Mouse (Mus musculus) induced T-regulatory cell, adult 2 months (primary cell): ENCODE measurements at regions not wholly inside any gene's neighbourhood (a gene's known extent, or its start where the extent isn't known, plus 50 kb on each side); places are given as distances from the start of the nearest gene placed in this dataset.
A peak's percentile ranks its signal among the peaks of the same experiment; 100 is the strongest.
"Not testable (repeated sequence)": the region's sequence is repeated elsewhere in the genome, so short reads cannot be mapped to it uniquely, and the experiment has no call there.

Experiments used
- DNase-seq: peaks from one replicate; pipeline ENCODE4 v3.0.0-alpha.2; 2012; ENCODE audit warnings: low read depth

- no peak for DNase-seq
These were observed 472.3 kb upstream of the Dpp10 start for GRCm38 (mm10) chr1:124517543-124518171.

DNA sequence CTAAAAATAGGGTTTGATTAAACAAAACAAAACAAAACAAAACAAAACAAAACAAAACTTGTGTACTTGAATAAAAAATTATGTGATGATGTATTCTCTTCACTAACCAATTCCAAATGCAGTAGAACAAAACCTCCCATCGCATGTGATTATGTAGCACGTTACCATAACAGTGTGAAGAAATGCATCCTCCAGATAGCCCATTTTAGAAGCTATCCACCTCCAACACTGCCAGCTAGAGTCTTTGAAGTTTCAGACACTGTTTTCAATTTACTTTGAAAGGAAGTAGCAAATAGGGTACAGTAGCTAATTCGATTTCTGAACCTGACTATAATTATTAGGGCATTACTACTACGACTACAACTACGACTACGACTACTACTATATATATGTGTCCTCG is 465.1 kb upstream of the Dpp10 start:
- no peak for DNase-seq

DNA sequence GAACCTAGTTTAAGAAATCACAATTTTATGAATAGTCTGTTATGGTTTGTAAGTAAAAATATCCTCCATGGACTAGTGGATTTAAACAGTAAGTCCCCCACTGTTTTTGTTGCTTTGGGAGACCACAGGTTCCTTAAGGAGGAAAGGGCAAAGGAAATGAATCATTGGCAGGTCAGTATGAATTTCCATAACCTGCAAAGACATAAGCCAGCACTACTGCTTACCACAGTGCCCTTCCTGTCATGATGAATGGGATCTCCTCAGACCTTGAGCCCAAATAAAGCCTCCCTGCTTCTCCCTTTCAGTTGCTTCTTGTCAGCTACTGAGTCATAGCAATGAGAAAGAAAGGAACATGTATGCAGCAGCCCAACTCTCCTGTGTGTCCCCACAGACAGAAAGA is 443.1 kb upstream of the Dpp10 start:
- no peak for DNase-seq

DNA sequence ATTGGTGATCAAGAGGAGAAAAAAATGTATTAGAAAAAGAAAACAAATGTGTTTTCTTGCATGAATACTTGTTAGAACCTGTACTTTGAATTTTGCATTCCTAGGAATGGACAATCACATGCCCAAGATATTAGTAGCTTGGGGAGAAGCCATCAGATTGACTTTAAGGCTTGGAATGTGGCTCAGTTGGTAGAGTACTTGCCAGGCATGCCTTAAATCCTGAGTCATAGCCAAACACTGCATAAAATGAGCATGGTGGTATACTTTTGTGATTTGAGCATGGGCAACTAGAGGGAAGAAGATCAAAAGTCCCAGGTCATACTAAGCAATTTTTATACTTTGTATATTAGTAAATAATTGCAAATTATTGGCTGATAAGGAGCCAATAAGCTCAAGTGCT is 442.6 kb upstream of the Dpp10 start:
- no peak for DNase-seq

- DNase-seq = peak; percentile 1
These were observed 404.8 kb upstream of the Dpp10 start for GRCm38 (mm10) chr1:124450128-124450527.

DNA sequence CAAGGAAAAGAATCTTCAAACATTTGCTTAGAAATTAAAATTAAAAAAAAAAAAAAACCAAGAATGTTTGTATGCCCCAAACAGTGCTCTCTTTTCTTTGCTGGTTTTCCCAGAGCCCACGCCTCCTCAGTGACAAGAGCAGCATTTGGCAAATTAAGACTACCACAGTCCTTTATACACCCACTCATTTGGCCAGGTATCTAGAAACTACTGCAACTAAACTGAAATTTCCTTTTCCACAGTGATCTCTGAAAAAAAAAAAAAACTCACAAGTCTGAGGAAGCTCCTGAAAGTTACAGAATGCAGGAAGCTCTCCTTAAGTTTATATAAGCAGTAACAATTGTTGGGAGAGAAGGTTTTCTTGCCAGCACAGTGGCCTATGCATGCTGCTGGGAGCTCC is 394.2 kb upstream of the Dpp10 start:
- DNase-seq = no peak

DNA sequence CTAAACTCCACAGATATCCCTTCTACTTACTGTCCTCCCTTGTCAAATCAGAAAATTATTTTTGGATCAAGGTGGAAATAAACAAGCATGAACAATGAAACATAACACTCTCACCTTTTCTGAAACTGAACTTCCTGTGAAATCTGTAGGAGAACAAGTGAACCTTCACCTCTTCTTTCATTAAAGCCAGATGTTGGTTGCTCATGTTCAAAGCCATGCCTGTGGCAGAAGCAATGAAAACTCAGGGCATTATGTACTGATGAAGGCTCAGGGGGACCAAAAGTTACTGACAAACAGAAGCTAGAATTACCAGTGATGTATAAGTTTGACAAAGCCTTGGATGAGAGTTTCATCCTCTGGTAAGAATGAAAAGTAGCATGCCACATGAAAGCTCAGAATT is 390.5 kb upstream of the Dpp10 start:
- no peak for DNase-seq

- DNase-seq = no peak
These were observed 384.2 kb upstream of the Dpp10 start for GRCm38 (mm10) chr1:124429583-124429982.

DNA sequence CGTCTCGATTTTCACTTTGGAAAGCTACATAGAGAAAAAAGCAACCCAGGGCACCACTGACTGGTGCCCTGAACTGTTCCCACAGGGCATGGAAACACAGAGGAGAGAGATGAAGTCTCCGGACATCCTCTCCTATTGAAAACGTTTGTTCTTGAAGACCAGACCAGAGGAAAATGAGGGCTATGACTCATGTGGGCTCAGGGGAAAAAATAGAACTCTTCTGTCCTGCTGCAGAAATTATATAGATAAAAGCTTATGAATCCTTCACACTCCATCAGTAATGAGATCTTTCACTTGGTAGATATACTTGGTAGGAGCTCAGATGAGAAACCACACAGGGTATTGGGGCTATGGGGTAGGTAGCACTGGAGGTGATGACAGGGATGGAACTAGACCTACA is 371.4 kb upstream of the Dpp10 start:
- DNase-seq = no peak

DNA sequence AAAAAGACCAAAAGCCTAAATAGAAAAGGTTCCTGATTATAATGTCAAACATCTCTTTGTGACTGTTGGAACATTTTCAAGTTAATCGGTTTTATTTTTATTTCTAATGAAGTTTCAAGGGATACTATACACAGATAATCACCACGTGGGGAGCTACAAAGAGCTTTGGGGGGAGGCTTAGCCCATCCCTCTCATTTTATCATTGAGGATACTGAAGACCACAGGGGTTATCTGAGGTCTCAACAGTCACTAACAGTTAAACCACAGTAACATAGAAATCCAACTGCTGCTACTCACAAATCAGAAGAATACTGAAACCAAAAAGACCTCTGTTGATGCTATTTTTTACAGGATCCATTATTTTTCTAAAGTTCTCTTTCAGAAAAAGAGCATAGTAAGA is 364.9 kb upstream of the Dpp10 start:
- DNase-seq = no peak

- no peak for DNase-seq
These were observed 364.4 kb upstream of the Dpp10 start for GRCm38 (mm10) chr1:124409781-124410180.

DNA sequence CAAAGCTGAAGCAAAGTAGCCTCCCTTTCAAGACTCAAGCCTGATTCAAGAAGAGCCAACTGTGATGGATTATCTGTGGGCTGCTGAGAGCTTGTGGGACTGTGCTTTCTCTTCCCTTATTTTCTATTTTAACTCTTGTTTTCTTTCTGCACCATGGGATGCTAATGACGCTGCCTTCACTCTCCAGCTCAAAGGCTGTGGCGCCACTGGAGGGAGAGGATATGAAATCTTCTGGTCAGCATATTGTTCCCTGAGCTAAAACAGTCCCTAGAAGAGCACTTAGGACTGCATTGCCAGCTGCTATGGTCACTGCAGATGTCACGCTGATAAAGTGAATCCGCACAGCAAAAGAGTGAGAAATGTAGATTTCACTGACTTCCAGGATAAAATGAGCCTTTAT is 324.2 kb upstream of the Dpp10 start:
- no peak for DNase-seq

DNA sequence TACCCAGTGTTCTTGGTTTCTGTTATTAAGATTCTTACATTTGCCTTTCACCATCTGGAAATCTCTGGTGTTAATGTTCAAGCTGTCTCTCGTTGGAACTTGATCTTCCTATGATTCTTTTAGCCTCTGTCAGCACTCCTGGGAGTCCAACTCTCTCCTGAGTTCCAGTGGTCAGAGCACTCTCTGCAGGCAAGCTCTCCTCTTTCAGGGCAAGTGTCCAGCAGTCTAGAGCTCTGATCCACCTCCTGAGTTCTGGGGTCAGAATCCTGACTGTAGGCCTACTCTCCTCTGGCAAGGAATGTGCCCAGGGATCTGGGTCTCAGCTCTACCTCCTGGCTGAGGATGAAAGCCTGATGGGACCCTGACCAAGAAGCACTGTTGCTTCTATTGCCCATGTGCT is 303.1 kb upstream of the Dpp10 start:
- DNase-seq = not testable (repeated sequence)

- DNase-seq = no peak
These were observed 294.1 kb upstream of the Dpp10 start for GRCm38 (mm10) chr1:124339444-124339843.

GRCm38 (mm10) chr1:124338648-124339047 is 293.3 kb upstream of the Dpp10 start:
- no peak for DNase-seq

DNA sequence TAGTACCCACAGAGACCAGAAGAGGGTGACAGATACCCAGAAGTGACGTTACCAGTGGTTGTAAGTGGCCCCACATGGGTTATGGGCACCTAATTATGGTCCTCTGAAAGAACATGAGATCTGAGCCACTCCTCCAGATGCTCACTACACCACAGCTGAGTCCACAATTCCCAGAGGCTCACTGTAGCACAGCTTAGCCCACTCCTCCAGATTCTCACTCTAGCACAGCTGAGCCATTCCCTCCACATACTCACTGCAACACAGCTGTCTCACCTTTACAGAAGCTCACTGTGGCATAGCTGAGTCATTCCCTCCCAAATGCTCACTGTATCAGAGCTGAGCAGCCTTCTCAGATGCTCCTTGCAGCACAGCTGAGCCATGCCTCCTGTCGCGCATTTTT is 286.9 kb upstream of the Dpp10 start:
- DNase-seq = no peak
